Mouse (Mus musculus) stomach, embryonic 14.5 days (tissue): ENCODE data around the gene Akr1c14. TPM values are rescaled to one million over a fixed set of nuclear protein-coding genes. Genes with fewer than 3 reads are reported as not detected.

Experiments used
- ATAC-seq: fragments of 200-750 bp; cut with Nextera tagmentation; 2 replicates; pipeline ENCODE4 v1.8.0; 2017; ENCODE audit warnings: low read depth, moderate TSS enrichment; ENCODE audit not compliant: insufficient number of reproducible peaks, insufficient read depth, low FRiP score
- H3K27ac ChIP-seq: fragments of 300-500 bp; sonication (generic); 2 replicates; pipeline ENCODE4 v1.5.1; 2014; ENCODE audit warnings: mild to moderate bottlenecking, low read length, moderate library complexity, mixed read lengths
- H3K27me3 ChIP-seq: fragments of 300-500 bp; sonication (generic); 2 replicates; pipeline ENCODE4 v1.6.1; 2014; ENCODE audit warnings: low read length, control low read depth, mixed read lengths; ENCODE audit not compliant: control insufficient read depth, insufficient read depth
- H3K36me3 ChIP-seq: fragments of 300-500 bp; sonication (generic); 2 replicates; pipeline ENCODE4 v1.6.1; 2014; ENCODE audit warnings: mild to moderate bottlenecking, control low read depth, low read length, moderate library complexity, mixed read lengths; ENCODE audit not compliant: control insufficient read depth, insufficient read depth
- H3K4me1 ChIP-seq: fragments of 300-500 bp; sonication (generic); 2 replicates; pipeline ENCODE4 v1.6.1; 2014; ENCODE audit warnings: low read length, control low read depth, mixed read lengths; ENCODE audit not compliant: control insufficient read depth, insufficient read depth
- H3K4me2 ChIP-seq: fragments of 300-500 bp; sonication (generic); replicated peaks from 2 replicates; pipeline ENCODE4 v1.6.1; 2014; ENCODE audit warnings: low read depth, low read length, control low read depth
- H3K4me3 ChIP-seq: fragments of 300-500 bp; sonication (generic); 2 replicates; pipeline ENCODE4 v1.5.1; 2014; ENCODE audit warnings: low read depth, low read length, control low read depth
- H3K9ac ChIP-seq: fragments of 300-500 bp; sonication (generic); replicated peaks from 2 replicates; pipeline ENCODE4 v1.6.1; 2014; ENCODE audit warnings: low read depth, mild to moderate bottlenecking, control low read depth, low read length, moderate library complexity, mixed read lengths
- H3K9me3 ChIP-seq: fragments of 300-500 bp; sonication (generic); 2 replicates; pipeline ENCODE4 v1.6.1; 2016; ENCODE audit warnings: low read depth, low read length, control low read depth; ENCODE audit not compliant: control insufficient read depth
- WGBS: fragments of 180-500 bp; shearing (Covaris S2); extraction: QIAGEN DNeasy Blood & Tissue Kit; methylation state at CpG from one replicate; pipeline ENCODE4 v1.1.7; 2014; 5-methylcytosine and 5-hydroxymethylcytosine counted together
- polyA plus RNA-seq: library from polyadenylated mRNA; unstranded; fragments of >200 nt; fragmentation: Nextera tagmentation; extraction: Ambion mirVana; gene quantifications from 2 replicates; pipeline ENCODE4 v1.2.1, GENCODE M21; 2014

Akr1c14 gene
- polyA plus RNA-seq, 1 experiment from 2014 or later = 2.0 TPM

DNA sequence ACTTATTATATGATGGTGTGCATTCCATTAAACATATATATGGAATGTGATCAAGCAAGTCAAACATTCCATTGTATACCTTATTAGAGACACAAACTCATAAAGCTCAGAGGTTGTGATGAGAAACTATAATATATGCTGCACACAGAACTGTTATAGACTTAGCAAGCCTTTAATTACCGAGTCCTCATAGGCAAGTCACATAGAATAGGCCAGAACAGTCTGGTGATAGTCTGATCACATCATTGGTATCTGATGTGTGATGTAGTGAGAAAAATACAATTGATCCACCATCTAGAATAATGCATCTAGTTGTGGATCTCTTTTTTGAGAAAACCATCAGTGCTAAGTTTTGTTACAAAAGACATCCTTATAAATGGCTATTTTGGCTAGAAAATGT, 82.5 kb downstream of the Akr1c14 start:
- H3K27ac ChIP-seq = no peak overlapping the region
- no peak overlapping the region for H3K9ac ChIP-seq
- H3K36me3 ChIP-seq = no peaks in the 10 kb centered on the region
- no peak overlapping the region for H3K4me3 ChIP-seq
- WGBS = 68% methylated on average over 1 of the region's 1 CpGs
- no peak overlapping the region for H3K4me2 ChIP-seq
- H3K27me3 ChIP-seq = no peaks in the 10 kb centered on the region
- no peak for ATAC-seq
- H3K9me3 ChIP-seq = no peaks in the 10 kb centered on the region
- H3K4me1 ChIP-seq = no peaks in the 10 kb centered on the region

DNA sequence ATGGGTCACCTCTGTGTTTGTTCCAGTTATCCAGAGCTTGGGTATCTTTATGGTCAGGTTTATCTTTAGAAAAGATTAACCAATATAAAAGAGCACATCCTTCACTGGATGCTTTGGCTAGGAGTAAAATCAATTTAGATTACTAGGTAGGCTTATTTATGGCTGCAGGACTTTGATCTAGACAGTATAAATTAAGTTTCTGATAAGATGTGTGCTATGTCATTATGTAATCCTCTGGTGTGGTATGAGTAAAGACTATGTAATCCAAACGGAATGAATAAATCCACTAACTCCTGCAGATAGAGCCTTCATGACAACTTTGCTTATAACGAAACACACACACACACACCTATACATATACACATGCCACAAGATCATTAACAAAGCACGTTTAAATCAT, 82.9 kb downstream of the Akr1c14 start:
- no peak overlapping the region for H3K4me2 ChIP-seq
- H3K9me3 ChIP-seq = no peaks in the 10 kb centered on the region
- 51% methylated on average over 3 of the region's 3 CpGs for WGBS
- H3K27me3 ChIP-seq = no peaks in the 10 kb centered on the region
- no peak for ATAC-seq
- no peak overlapping the region for H3K27ac ChIP-seq
- H3K9ac ChIP-seq = no peak overlapping the region
- H3K36me3 ChIP-seq = no peaks in the 10 kb centered on the region
- H3K4me3 ChIP-seq = no peak overlapping the region
- no peaks in the 10 kb centered on the region for H3K4me1 ChIP-seq

DNA sequence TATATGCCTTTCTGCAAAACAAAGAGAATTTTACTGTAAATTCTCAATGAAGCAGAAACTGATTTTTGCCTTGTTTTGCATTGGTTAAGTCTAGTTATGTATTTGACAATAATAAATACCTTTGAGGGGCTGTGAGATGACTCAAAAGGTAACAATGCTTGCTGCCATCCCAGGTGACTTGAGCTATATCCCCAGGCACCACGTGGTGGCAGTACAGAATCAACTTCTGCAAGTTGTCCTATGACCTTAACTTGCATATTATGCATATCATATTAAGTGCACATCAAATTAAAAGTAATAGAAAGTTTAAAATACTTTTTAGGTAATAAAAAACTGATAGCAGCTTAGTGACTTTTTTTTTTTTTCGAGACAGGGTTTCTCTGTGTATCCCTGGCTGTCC, 84.3 kb downstream of the Akr1c14 start:
- H3K4me2 ChIP-seq = no peak overlapping the region
- H3K4me1 ChIP-seq = no peaks in the 10 kb centered on the region
- 35% methylated on average over 2 of the region's 2 CpGs for WGBS
- H3K36me3 ChIP-seq = no peaks in the 10 kb centered on the region
- no peaks in the 10 kb centered on the region for H3K9me3 ChIP-seq
- H3K4me3 ChIP-seq = no peak overlapping the region
- no peaks in the 10 kb centered on the region for H3K27me3 ChIP-seq
- H3K9ac ChIP-seq = no peak overlapping the region
- H3K27ac ChIP-seq = no peak overlapping the region
- ATAC-seq = no peak

Other genes starting within 250 kb of the Akr1c14 start
- gene Calml3, start 244.7 kb upstream of the Akr1c14 start, polyA plus RNA-seq = 2.0 and 5.0 TPM in 2 replicates
- not detected in 2 replicates for gene Calm4, start 211.3 kb upstream of the Akr1c14 start, polyA plus RNA-seq
- gene Calm5, start 194.8 kb upstream of the Akr1c14 start, polyA plus RNA-seq = 0.71 TPM in 1 of 2 replicates, not detected in the other
- gene Net1, start 130.8 kb upstream of the Akr1c14 start, polyA plus RNA-seq = 70.9 and 75.8 TPM in 2 replicates
- gene Tubal3, start 130.7 kb upstream of the Akr1c14 start, polyA plus RNA-seq = 0.10 and 0.14 TPM in 2 replicates
- 0.16 TPM in 1 of 2 replicates, not detected in the other for gene Ucn3, start 103.7 kb upstream of the Akr1c14 start, polyA plus RNA-seq
- 0.42 and 1.00 TPM in 2 replicates for gene Akr1c18, start 101.6 kb downstream of the Akr1c14 start, polyA plus RNA-seq
- 121 and 124 TPM in 2 replicates for gene Akr1c13, start 142.1 kb downstream of the Akr1c14 start, polyA plus RNA-seq
- 94.6 and 98.8 TPM in 2 replicates for gene Akr1c19, start 179.7 kb downstream of the Akr1c14 start, polyA plus RNA-seq
- 68.1 and 69.6 TPM in 2 replicates for gene Akr1c12, start 230.4 kb downstream of the Akr1c14 start, polyA plus RNA-seq